Mouse (Mus musculus) forebrain, embryonic 10.5 days (tissue): Measurements from ENCODE around the gene H2-M10.3. TPM values are rescaled to one million over a fixed set of nuclear protein-coding genes. Genes with fewer than 3 reads are reported as not detected.
"Not testable (repeated sequence)": the region's sequence is repeated elsewhere in the genome, so short reads cannot be mapped to it uniquely, and the experiment has no call there.

ENCODE experiments used
- DNase-seq: peaks from one replicate; pipeline ENCODE4 v3.0.0-alpha.2; 2017; ENCODE audit warnings: low spot score; ENCODE audit errors: extremely low spot score
- H3K27ac ChIP-seq: fragments of 300-500 bp; sonication (generic); 2 replicates; pipeline ENCODE4 v1.5.1; 2016; ENCODE audit warnings: mild to moderate bottlenecking
- H3K27me3 ChIP-seq: fragments of 300-500 bp; sonication (generic); 2 replicates; pipeline ENCODE4 v1.6.1; 2016; ENCODE audit warnings: mild to moderate bottlenecking; ENCODE audit not compliant: poor library complexity, severe bottlenecking
- H3K36me3 ChIP-seq: fragments of 300-500 bp; sonication (generic); replicated peaks from 2 replicates; pipeline ENCODE4 v1.6.1; 2016; ENCODE audit warnings: mild to moderate bottlenecking, moderate library complexity
- H3K4me1 ChIP-seq: fragments of 300-500 bp; sonication (generic); 2 replicates; pipeline ENCODE4 v1.6.1; 2016
- H3K4me3 ChIP-seq: fragments of 300-500 bp; sonication (generic); 2 replicates; pipeline ENCODE4 v1.5.1; 2016; ENCODE audit warnings: mild to moderate bottlenecking, moderate library complexity
- H3K9me3 ChIP-seq: fragments of 300-500 bp; sonication (generic); 2 replicates; pipeline ENCODE4 v1.6.1; 2016; ENCODE audit warnings: mild to moderate bottlenecking, moderate library complexity
- WGBS: fragments of 180-500 bp; shearing (Covaris S2); methylation state at CpG from one replicate; pipeline ENCODE4 v1.1.7; 2016; 5-methylcytosine and 5-hydroxymethylcytosine counted together
- polyA plus RNA-seq: library from polyadenylated mRNA; unstranded; fragments of >200 nt; fragmentation: Nextera tagmentation; extraction: Ambion mirVana; gene quantifications from 2 replicates; pipeline ENCODE4 v1.2.1, GENCODE M21; 2016

Gene H2-M10.3
- not detected in 2 replicates for polyA plus RNA-seq

DNA sequence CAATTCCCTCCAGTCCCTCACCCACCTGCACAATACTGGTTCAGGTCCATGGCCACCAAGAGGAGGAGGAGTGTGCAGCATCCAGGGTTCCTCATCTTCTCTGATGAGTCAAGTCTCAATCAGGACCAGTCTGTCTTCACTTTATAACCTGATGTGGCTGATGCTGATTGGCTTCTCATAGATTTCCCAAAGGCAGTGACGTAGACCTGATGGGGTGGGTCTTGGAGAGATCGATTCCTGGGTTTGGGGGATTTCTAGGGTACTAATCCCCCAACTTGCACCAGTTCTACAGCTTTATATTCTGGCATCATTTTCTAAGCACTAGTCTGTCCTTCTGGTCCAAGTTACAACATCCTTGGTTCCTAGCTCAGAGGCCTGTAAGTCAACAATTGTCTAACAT lies at the start of gene H2-M10.3:
TSS of gene H2-M10.3 (minus strand) at position 101 of the 400 bp plus-strand sequence.
- not testable (repeated sequence) for H3K27ac ChIP-seq, H3K4me1 ChIP-seq, H3K27me3 ChIP-seq, H3K9me3 ChIP-seq, H3K36me3 ChIP-seq, DNase-seq, H3K4me3 ChIP-seq
- WGBS: 90% methylated on average over 2 of the region's 2 CpGs

GRCm38 (mm10) chr17:36417416-36417815 lies 49.2 kb upstream of the H2-M10.3 start:
- no peak for DNase-seq
- Histone ChIP-seq H3K4me3 (no peak overlapping the region), H3K36me3 (no peaks in the 10 kb centered on the region), H3K4me1 (no peaks in the 10 kb centered on the region), H3K27me3 (no peaks in the 10 kb centered on the region), H3K9me3 (peaks cover 16% of the 10 kb centered on the region), H3K27ac (no peak overlapping the region)
- 68% methylated on average over 2 of the region's 2 CpGs for WGBS

DNA sequence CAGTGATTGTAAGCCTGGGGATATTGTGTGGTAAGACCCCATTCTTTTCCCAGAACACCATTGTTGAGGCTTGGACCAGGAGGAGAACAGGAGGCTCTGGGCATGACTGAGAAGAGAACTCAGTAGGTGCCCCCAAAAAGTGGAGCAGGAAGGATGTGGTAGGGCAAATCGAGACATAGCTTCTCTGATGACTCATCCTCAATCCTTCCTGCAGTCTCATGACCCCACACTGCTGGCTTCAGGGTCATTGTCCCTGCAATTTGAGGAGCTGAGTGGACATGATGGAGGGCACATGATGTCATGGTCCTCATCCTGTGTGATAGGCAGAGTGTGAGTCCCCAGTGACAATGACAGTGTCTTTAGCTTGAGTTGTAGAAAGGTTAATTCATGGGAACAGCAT lies 47.2 kb upstream of the H2-M10.3 start:
- Histone ChIP-seq H3K36me3 (no peaks in the 10 kb centered on the region), H3K4me1 (no peaks in the 10 kb centered on the region), H3K9me3 (no peaks in the 10 kb centered on the region), H3K4me3 (no peak overlapping the region), H3K27ac (no peak overlapping the region), H3K27me3 (no peaks in the 10 kb centered on the region)
- no peak for DNase-seq
- 64% methylated on average over 1 of the region's 1 CpGs for WGBS

DNA sequence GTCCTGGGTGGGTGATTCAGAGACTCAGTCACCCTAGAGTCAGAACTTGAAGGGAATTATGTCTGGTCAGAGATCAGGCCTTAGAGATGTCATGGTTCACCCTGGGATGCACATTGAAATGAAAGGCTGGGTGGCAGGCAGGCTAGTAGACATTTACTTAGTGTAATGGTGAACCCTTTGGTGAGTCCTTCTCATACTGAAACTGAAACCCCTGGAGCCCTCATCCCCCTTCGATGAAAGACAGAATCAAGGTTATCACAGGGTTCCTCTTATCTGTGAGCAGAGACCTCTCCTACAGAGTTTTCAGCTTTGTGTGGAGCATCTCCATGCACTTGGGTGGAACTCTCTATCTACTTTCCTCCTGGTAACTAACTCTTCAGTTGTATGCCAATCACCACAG lies 46.1 kb upstream of the H2-M10.3 start:
- no peak for DNase-seq
- Histone ChIP-seq H3K27ac (no peak overlapping the region), H3K9me3 (no peaks in the 10 kb centered on the region), H3K36me3 (no peaks in the 10 kb centered on the region), H3K4me3 (no peak overlapping the region), H3K4me1 (no peaks in the 10 kb centered on the region), H3K27me3 (no peaks in the 10 kb centered on the region)
- 79% methylated on average over 1 of the region's 1 CpGs for WGBS

GRCm38 (mm10) chr17:36389907-36390306 lies 21.7 kb upstream of the H2-M10.3 start:
- Histone ChIP-seq H3K9me3 (no peaks in the 10 kb centered on the region), H3K4me1 (no peaks in the 10 kb centered on the region), H3K4me3 (no peak overlapping the region), H3K27ac (no peak overlapping the region), H3K36me3 (no peaks in the 10 kb centered on the region), H3K27me3 (no peaks in the 10 kb centered on the region)
- DNase-seq: no peak
- 82% methylated on average over 2 of the region's 2 CpGs for WGBS

- DNase-seq, H3K27ac ChIP-seq, H3K9me3 ChIP-seq, H3K4me3 ChIP-seq, H3K4me1 ChIP-seq, H3K36me3 ChIP-seq, H3K27me3 ChIP-seq: not testable (repeated sequence)
Measured at GRCm38 (mm10) chr17:36362404-36362803, 5.8 kb downstream of the H2-M10.3 start.

- not testable (repeated sequence) for H3K36me3 ChIP-seq, H3K27ac ChIP-seq, H3K27me3 ChIP-seq, DNase-seq, H3K4me1 ChIP-seq, H3K9me3 ChIP-seq, H3K4me3 ChIP-seq
Measured at GRCm38 (mm10) chr17:36357512-36357911, 10.7 kb downstream of the H2-M10.3 start.

GRCm38 (mm10) chr17:36355763-36356162 lies 12.5 kb downstream of the H2-M10.3 start:
- 31% methylated on average over 3 of the region's 3 CpGs for WGBS
- Histone ChIP-seq H3K9me3 (no peaks in the 10 kb centered on the region), H3K27ac (no peak overlapping the region), H3K4me1 (no peaks in the 10 kb centered on the region), H3K36me3 (no peaks in the 10 kb centered on the region), H3K27me3 (no peaks in the 10 kb centered on the region), H3K4me3 (no peak overlapping the region)
- no peak for DNase-seq

- H3K9me3 ChIP-seq: not testable (repeated sequence)
- peak; percentile 18 for DNase-seq
Measured at GRCm38 (mm10) chr17:36355343-36355742, 12.9 kb downstream of the H2-M10.3 start.

DNA sequence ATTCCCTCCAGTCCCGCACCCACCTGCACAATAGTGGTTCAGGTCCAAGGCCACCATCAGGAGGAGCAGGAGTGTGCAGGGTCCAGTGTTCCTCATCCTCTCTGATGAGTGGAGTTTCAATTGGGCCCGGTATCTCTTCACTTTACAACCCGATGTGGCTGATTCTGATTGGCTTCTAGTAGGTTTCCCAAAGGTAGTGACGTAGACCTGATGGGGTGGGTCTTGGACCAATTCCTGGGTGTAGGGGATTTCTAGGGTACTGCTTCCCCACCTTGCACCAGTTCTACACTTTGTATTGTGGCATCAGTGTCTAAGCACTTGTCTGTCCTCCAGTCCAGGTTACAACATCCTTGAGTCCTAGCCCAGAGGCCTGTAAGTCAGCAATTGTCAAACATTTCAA lies 42.2 kb downstream of the H2-M10.3 start, which contains the start of gene H2-M10.1:
TSS of gene H2-M10.1 (minus strand) at position 101 of the 400 bp plus-strand sequence.
- 90% methylated on average over 4 of the region's 4 CpGs for WGBS
- Histone ChIP-seq H3K9me3 (no peaks in the 10 kb centered on the region), H3K36me3 (no peaks in the 10 kb centered on the region), H3K27me3 (no peaks in the 10 kb centered on the region), H3K4me1 (no peaks in the 10 kb centered on the region), H3K4me3 (no peak within 1 kb of the TSS), H3K27ac (no peak within 1 kb of the TSS)
- DNase-seq: no peak

More at GRCm38 (mm10) chr17:36355343-36355742, 12.9 kb downstream of the H2-M10.3 start:
- H3K27me3 ChIP-seq, H3K36me3 ChIP-seq, H3K4me1 ChIP-seq, H3K27ac ChIP-seq, H3K4me3 ChIP-seq: not testable (repeated sequence)

DNA sequence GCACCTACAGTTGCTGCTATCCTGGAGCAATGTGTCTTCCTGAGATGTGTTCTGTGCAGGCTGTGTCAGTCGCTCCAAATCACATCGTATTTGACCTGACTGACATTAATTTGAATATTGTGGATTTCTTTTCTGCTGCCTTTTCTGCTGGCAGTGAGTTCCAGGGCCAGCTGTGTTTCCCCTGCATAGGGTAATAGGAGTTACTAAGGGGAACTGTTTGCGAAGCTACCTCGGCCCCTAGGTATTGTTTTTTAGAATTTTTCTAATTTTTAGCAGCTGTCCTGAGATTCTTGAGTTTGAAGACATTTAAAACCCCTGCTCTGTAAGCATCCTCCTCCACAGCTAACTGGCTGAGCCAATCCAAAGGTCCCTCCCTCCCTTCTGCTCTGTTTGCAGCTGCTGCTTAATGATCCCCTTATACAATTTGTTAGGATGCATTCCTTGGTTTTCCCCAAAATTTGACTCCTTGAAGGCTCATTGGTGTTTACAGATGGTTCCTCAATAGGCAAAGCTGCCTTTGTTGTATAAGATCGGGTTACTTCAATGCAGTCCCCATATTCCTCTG lies 52.4 kb downstream of the H2-M10.3 start:
- Histone ChIP-seq H3K4me3 (peak overlapping the region; percentile 62), H3K36me3 (no peaks in the 10 kb centered on the region), H3K27ac (peak overlapping the region; percentile 85), H3K9me3 (no peaks in the 10 kb centered on the region), H3K27me3 (0 out of 2 replicates have a peak, but pooled peaks cover 9% of the 10 kb centered on the region), H3K4me1 (peaks cover 9% of the 10 kb centered on the region)
- DNase-seq: no peak
- WGBS: 28% methylated on average over 5 of the region's 5 CpGs

GRCm38 (mm10) chr17:36315041-36315688 lies 53.1 kb downstream of the H2-M10.3 start:
- under 1% methylated on average over 19 of the region's 19 CpGs for WGBS
- no peaks in the 10 kb centered on the region for H3K36me3 ChIP-seq
- H3K4me1 ChIP-seq: peaks cover 9% of the 10 kb centered on the region
- DNase-seq: peak; percentile 65
- H3K9me3 ChIP-seq: no peaks in the 10 kb centered on the region
- peak overlapping the region; percentile 85 for H3K27ac ChIP-seq
- H3K4me3 ChIP-seq: peak overlapping the region; percentile 62
- 0 out of 2 replicates have a peak, but pooled peaks cover 9% of the 10 kb centered on the region for H3K27me3 ChIP-seq
